Mouse (Mus musculus) heart, adult 2 months (tissue): ENCODE measurements around the gene Naglu. TPM values are rescaled to one million over a fixed set of nuclear protein-coding genes. Genes with fewer than 3 reads are reported as not detected.

Experiments
- DNase-seq, 2 experiments: peaks; one replicate each; pipeline ENCODE4 v3.0.0; 2021
- H3K27ac ChIP-seq: fragments of 200-600 bp; 2 replicates; pipeline ENCODE4 v1.8.1; 2022
- H3K27me3 ChIP-seq: fragments of 200-500 bp; 2 replicates; pipeline ENCODE4 v1.6.1; 2012; ENCODE audit warnings: mild to moderate bottlenecking, low read length, inconsistent platforms, mixed read lengths; ENCODE audit not compliant: control insufficient read depth, insufficient read depth
- H3K36me3 ChIP-seq: fragments of 200-500 bp; 2 replicates; pipeline ENCODE4 v1.6.1; 2012; ENCODE audit warnings: low read length, inconsistent platforms; ENCODE audit not compliant: control insufficient read depth, insufficient read depth
- H3K4me1 ChIP-seq: fragments of 200-500 bp; 2 replicates; pipeline ENCODE4 v1.6.1; 2011; ENCODE audit warnings: low read length; ENCODE audit not compliant: control insufficient read depth, insufficient read depth
- H3K4me3 ChIP-seq: fragments of 200-600 bp; 2 replicates; pipeline ENCODE4 v1.8.1; 2022
- H3K79me2 ChIP-seq: fragments of 200-500 bp; replicated peaks from 2 replicates; pipeline ENCODE4 v1.6.1; 2012; ENCODE audit warnings: mild to moderate bottlenecking, inconsistent platforms, low read length, moderate library complexity, mixed read lengths; ENCODE audit not compliant: control insufficient read depth, insufficient read depth
- H3K9ac ChIP-seq: fragments of 200-500 bp; 2 replicates; pipeline ENCODE4 v1.6.1; 2012; ENCODE audit warnings: low read depth, mild to moderate bottlenecking, control low read depth, inconsistent platforms, low read length, mixed read lengths
- CTCF ChIP-seq: fragments of 200-600 bp; IDR thresholded peaks from 2 replicates; pipeline ENCODE4 v1.8.1; 2022; ENCODE audit warnings: antibody characterized with exemption, mild to moderate bottlenecking, moderate library complexity
- EP300 ChIP-seq: fragments of 200-500 bp; IDR thresholded peaks from 2 replicates; pipeline ENCODE4 v1.6.1; 2011; ENCODE audit warnings: low read depth, low read length, control low read depth; ENCODE audit not compliant: insufficient read depth
- POLR2A ChIP-seq: fragments of 200-500 bp; IDR thresholded peaks from 2 replicates; pipeline ENCODE4 v1.6.1; 2011; ENCODE audit warnings: mild to moderate bottlenecking, low read depth, low read length, control low read depth; ENCODE audit not compliant: insufficient read depth
- WGBS: fragments of 180-500 bp; shearing (Covaris S2); methylation state at CpG from one replicate; pipeline ENCODE4 v1.1.7; 2018; 5-methylcytosine and 5-hydroxymethylcytosine counted together
- intact Hi-C: fragments of 180-260 bp; cut with DNase I; formaldehyde crosslinking; loops from one replicate; pipeline ENCODE4 v1.15.1; 2025
- polyA plus RNA-seq: library from polyadenylated mRNA; depleted of rRNA; stranded (reverse); fragments of >200 nt; gene quantifications from 2 replicates; pipeline ENCODE4 v1.2.3, GENCODE M21; 2012
- total RNA-seq, 2 experiments: library from RNA; stranded (reverse); gene quantifications; 2 replicates each; pipeline ENCODE4 v1.2.3; 2021

Gene Naglu
- total and polyA plus RNA-seq, 3 experiments: 7.4 to 14.3 (median 8.3) TPM

DNA sequence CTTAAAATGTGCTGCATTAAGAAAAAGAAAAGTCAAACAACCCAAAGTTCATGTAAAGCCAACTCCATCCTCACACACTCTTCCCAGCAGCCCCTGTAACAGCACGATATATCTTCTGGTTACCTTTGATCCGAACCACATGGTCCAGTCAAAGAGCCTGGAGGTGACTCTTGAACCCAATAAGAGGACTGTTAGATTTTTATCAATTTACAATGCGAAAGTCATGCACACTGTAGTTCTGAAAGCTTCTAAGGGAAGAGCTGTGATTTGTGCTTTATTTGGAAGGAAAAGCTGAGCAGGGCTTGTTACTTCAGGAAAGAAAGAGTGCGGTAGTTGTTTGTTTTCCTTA lies 39.0 kb upstream of the Naglu start:
- H3K36me3 ChIP-seq: peaks cover 15% of the 10 kb centered on the region
- WGBS: 72% methylated on average over 4 of the region's 4 CpGs
- H3K79me2 ChIP-seq: no peaks in the 10 kb centered on the region
- H3K4me3 ChIP-seq: no peak overlapping the region
- intact Hi-C loops: no loop called here
- H3K4me1 ChIP-seq: no peaks in the 10 kb centered on the region; the same call in 1 of the 2 replicates
- H3K27me3 ChIP-seq: no peaks in the 10 kb centered on the region
- H3K9ac ChIP-seq: no peak overlapping the region
- H3K27ac ChIP-seq: peak overlapping the region; percentile 42
- no peak for TF ChIP-seq CTCF
- TF ChIP-seq EP300: no peak
- no peak for TF ChIP-seq POLR2A
- DNase-seq: no peak

DNA sequence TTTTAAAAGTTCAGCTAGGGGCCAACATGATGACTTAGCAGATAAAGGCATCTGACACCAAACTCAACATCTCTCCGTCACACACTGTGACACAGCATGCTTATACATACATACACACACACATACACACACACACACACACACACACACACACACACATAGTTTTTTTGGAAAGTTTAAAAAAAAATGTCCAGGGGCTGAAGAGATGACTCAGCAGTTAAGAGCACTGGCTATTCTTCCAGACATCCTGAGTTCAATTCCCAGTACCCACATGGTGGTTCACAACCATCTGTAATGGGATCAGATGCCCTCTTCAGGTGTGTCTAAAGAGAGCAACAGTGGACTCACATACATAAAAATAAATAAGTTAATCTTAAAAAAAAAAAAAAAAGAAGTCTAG lies 38.3 kb upstream of the Naglu start:
- DNase-seq: no peak
- H3K9ac ChIP-seq: no peak overlapping the region
- H3K79me2 ChIP-seq: no peaks in the 10 kb centered on the region
- H3K27ac ChIP-seq: no peak overlapping the region
- peaks cover 15% of the 10 kb centered on the region for H3K36me3 ChIP-seq
- no peak for TF ChIP-seq POLR2A
- no peaks in the 10 kb centered on the region for H3K27me3 ChIP-seq
- H3K4me3 ChIP-seq: no peak overlapping the region
- H3K4me1 ChIP-seq: no peaks in the 10 kb centered on the region; the same call in 1 of the 2 replicates
- WGBS: 100% methylated on average over 1 of the region's 1 CpGs
- intact Hi-C loops: no loop called here

DNA sequence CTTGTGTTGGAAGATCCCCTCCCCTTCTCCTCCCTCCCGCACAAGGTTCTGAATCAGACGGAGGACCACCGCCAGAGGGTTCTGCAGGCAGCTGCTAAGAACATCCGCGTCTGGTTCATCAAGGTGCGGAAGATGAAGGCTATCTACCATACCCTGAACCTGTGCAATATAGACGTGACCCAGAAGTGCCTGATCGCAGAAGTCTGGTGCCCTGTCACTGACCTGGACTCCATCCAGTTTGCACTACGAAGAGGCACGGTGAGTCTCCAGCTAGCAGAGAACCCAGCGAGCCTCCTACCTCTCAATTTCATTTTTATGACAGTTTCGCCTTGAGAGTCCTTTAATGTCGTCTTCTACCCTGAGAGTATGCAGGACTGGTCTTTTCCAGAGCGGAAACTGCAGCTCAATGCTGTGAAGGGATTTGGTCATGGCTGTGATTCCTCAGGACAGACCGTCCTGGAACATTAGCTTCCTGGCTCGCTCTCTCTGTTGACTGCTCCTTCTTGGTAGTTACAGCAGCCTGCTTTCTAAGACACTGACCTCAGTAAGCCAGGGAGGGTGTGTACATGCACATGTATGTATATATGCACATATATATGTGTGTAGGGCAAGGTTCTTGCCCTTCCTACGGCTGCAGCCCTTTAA lies 35.8 kb upstream of the Naglu start:
- no peaks in the 10 kb centered on the region; the same call in 1 of the 2 replicates for H3K4me1 ChIP-seq
- no peak overlapping the region for H3K27ac ChIP-seq
- WGBS: 91% methylated on average over 17 of the region's 17 CpGs
- DNase-seq: no peak
- no peaks in the 10 kb centered on the region for H3K79me2 ChIP-seq
- H3K27me3 ChIP-seq: no peaks in the 10 kb centered on the region
- intact Hi-C loops: no loop called here
- no peak overlapping the region for H3K9ac ChIP-seq
- no peak for TF ChIP-seq EP300
- no peak for TF ChIP-seq CTCF
- no peak for TF ChIP-seq POLR2A
- H3K4me3 ChIP-seq: no peak overlapping the region
- peaks cover 10% of the 10 kb centered on the region for H3K36me3 ChIP-seq

DNA sequence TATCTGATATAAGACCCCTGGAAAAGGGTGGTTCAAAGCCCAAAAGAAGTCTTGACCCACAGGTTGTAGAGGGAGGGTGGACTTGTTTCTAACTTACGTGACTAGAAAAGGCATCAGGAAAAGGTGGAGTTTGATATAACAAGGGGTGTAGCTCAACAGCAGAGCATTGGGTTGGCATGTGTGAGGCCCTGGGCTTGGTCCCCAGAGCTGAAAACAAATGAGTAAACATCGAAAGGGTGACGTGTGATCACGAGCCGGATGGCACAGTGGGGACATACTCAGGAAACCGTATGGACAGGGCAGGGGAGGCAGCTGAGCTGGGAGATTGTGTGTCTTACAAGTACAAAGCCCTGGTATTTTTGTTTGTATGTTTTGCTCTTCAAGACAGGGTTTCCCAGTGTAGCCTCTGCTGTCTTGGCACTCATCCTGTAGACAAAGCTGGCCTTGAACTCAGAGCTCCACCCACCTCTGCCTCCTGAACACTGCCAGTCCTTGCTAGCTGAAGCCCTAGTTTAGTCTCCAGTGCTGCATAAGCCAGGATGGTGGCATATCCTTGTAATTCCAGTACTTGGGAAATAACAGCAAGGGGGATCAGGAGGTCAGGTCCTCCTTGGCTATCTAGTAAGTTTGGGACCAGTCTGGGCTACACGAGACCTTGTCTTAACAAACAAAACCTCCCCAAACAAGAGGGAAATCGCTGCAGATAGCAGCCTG lies 35.0 kb upstream of the Naglu start:
- no peaks in the 10 kb centered on the region; the same call in 1 of the 2 replicates for H3K4me1 ChIP-seq
- H3K36me3 ChIP-seq: peaks cover 10% of the 10 kb centered on the region
- H3K27me3 ChIP-seq: no peaks in the 10 kb centered on the region
- no peak overlapping the region for H3K4me3 ChIP-seq
- intact Hi-C loops: no loop called here
- DNase-seq: no peak
- H3K79me2 ChIP-seq: no peaks in the 10 kb centered on the region
- no peak for TF ChIP-seq CTCF
- no peak for TF ChIP-seq EP300
- no peak for TF ChIP-seq POLR2A
- no peak overlapping the region for H3K27ac ChIP-seq
- WGBS: 87% methylated on average over 8 of the region's 8 CpGs
- H3K9ac ChIP-seq: no peak overlapping the region

DNA sequence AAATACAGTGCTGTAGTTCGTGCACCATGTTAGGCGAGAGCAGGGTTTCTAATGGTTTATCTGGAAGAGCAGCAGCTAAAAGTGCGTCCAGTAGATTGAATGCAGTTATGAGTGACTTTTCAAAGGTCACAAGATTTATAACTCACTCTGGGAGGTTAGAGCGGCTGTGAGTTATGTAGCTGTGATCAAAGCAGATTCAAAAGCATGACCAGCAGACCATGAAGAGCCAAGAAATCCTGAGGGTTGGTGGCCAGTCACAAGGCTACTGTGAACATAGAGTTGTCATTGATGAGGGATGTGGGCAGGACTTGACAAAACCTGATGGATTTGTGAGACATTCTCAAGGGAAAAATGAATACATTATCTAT lies 34.5 kb upstream of the Naglu start:
- Histone ChIP-seq H3K4me1 (no peaks in the 10 kb centered on the region; the same call in 1 of the 2 replicates), H3K27ac (no peak overlapping the region), H3K79me2 (no peaks in the 10 kb centered on the region), H3K4me3 (no peak overlapping the region), H3K27me3 (no peaks in the 10 kb centered on the region), H3K36me3 (peaks cover 8% of the 10 kb centered on the region), H3K9ac (no peak overlapping the region)
- intact Hi-C loops: no loop called here
- DNase-seq: no peak
- 91% methylated on average over 4 of the region's 4 CpGs for WGBS
- no peak for TF ChIP-seq POLR2A
- no peak for TF ChIP-seq CTCF
- no peak for TF ChIP-seq EP300

DNA sequence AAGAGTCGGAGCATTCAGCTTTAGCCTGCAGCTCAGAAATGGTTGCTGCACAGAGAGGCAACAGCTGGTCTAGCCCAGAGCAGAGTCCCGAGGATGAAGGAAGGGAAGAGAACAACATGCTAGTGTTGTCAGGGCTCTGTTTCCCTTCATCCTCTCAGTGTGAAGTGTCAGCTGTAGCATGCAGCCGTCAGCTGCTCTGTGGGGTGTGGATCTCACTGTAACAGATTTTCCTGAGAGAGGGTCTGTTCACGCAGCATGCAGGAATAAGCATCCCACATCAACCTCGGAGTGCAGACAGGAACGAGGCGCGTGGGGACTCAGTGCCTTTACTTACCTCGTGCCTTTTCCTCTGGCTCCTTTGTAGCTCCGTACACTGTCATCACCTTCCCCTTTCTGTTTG lies 32.0 kb upstream of the Naglu start:
- DNase-seq: no peak
- H3K27ac ChIP-seq: no peak overlapping the region
- H3K36me3 ChIP-seq: no peaks in the 10 kb centered on the region; the same call in 1 of the 2 replicates
- H3K27me3 ChIP-seq: no peaks in the 10 kb centered on the region
- no peaks in the 10 kb centered on the region for H3K4me1 ChIP-seq
- TF ChIP-seq CTCF (no peak), EP300 (no peak), POLR2A (no peak)
- no peak overlapping the region for H3K4me3 ChIP-seq
- H3K79me2 ChIP-seq: no peaks in the 10 kb centered on the region
- intact Hi-C loops: no loop called here
- H3K9ac ChIP-seq: no peak overlapping the region
- 82% methylated on average over 10 of the region's 10 CpGs for WGBS
